Mouse (Mus musculus) urinary bladder, postnatal 36 days (tissue): ENCODE results near the gene Sbf1.

Source experiments
- DNase-seq, 2 experiments: peaks; one replicate each; pipeline ENCODE4 v3.0.0; 2022; ENCODE audit warnings: low spot score in 2 of 2, mixed read lengths in 1 of 2

Sbf1 gene

GRCm38 (mm10) chr15:89284094-89284493, 31.0 kb downstream of the Sbf1 start:
- no peak for DNase-seq

GRCm38 (mm10) chr15:89282546-89282945, 32.6 kb downstream of the Sbf1 start:
- no peak for DNase-seq

- DNase-seq, result no peak
Observed at GRCm38 (mm10) chr15:89277366-89277765, 37.7 kb downstream of the Sbf1 start.

GRCm38 (mm10) chr15:89275497-89275896, 39.6 kb downstream of the Sbf1 start:
- DNase-seq, result no peak

- DNase-seq, result no peak
Observed at GRCm38 (mm10) chr15:89264485-89264884, 50.6 kb downstream of the Sbf1 start.

GRCm38 (mm10) chr15:89258997-89259396, 56.1 kb downstream of the Sbf1 start:
- no peak for DNase-seq

GRCm38 (mm10) chr15:89255330-89255729, 59.8 kb downstream of the Sbf1 start:
- no peak for DNase-seq

GRCm38 (mm10) chr15:89249063-89249462, 66.0 kb downstream of the Sbf1 start:
- DNase-seq, result no peak

GRCm38 (mm10) chr15:89241025-89241424, 74.1 kb downstream of the Sbf1 start:
- DNase-seq, result no peak

- DNase-seq, result no peak
Observed at GRCm38 (mm10) chr15:89239751-89240392, 75.2 kb downstream of the Sbf1 start.
